Mouse (Mus musculus) kidney, adult 2 months (tissue): ENCODE data around the gene Epsti1. TPM values are rescaled to one million over a fixed set of nuclear protein-coding genes. Genes with fewer than 3 reads are reported as not detected.

Experiments
- DNase-seq: peaks from one replicate; pipeline ENCODE4 v3.0.0; 2021
- H3K27ac ChIP-seq: fragments of 200-500 bp; 2 replicates; pipeline ENCODE4 v1.5.1; 2012; ENCODE audit warnings: low read depth, low read length, control low read depth, inconsistent platforms; ENCODE audit not compliant: insufficient read depth
- H3K27me3 ChIP-seq: fragments of 200-500 bp; replicated peaks from 2 replicates; pipeline ENCODE4 v1.6.1; 2012; ENCODE audit warnings: mild to moderate bottlenecking, moderate library complexity, low read length, inconsistent platforms; ENCODE audit not compliant: control insufficient read depth, insufficient read depth
- H3K36me3 ChIP-seq: fragments of 200-500 bp; 2 replicates; pipeline ENCODE4 v1.6.1; 2012; ENCODE audit warnings: mild to moderate bottlenecking, moderate library complexity, low read length, inconsistent platforms; ENCODE audit not compliant: control insufficient read depth, insufficient read depth
- H3K4me1 ChIP-seq: fragments of 200-500 bp; 2 replicates; pipeline ENCODE4 v1.6.1; 2011; ENCODE audit warnings: low read length; ENCODE audit not compliant: control insufficient read depth, insufficient read depth
- H3K4me3 ChIP-seq: fragments of 200-500 bp; 2 replicates; pipeline ENCODE4 v1.5.1; 2011; ENCODE audit warnings: mild to moderate bottlenecking, low read depth, low read length, control low read depth; ENCODE audit not compliant: insufficient read depth
- CTCF ChIP-seq: fragments of 200-500 bp; conservative IDR thresholded peaks from 2 replicates; pipeline ENCODE4 v1.5.1; 2011; ENCODE audit warnings: low read depth, mild to moderate bottlenecking, control low read depth, low read length, moderate library complexity, mixed read lengths; ENCODE audit not compliant: insufficient read depth, insufficient read length
- POLR2A ChIP-seq: fragments of 200-500 bp; IDR thresholded peaks from one replicate; pipeline ENCODE4 v1.6.1; 2011; ENCODE audit warnings: low read depth, low read length, control low read depth
- WGBS: fragments of 180-500 bp; shearing (Covaris S2); methylation state at CpG from one replicate; pipeline ENCODE4 v1.1.7; 2018; 5-methylcytosine and 5-hydroxymethylcytosine counted together
- polyA plus RNA-seq: library from polyadenylated mRNA; depleted of rRNA; stranded (reverse); fragments of >200 nt; gene quantifications from 2 replicates; pipeline ENCODE4 v1.2.3, GENCODE M21; 2012

Gene Epsti1
- polyA plus RNA-seq, 1 experiment: 4.7 TPM

- Histone ChIP-seq H3K27me3 (no peaks in the 10 kb centered on the region), H3K36me3 (no peaks in the 10 kb centered on the region), H3K27ac (no peak overlapping the region), H3K4me1 (peaks cover 3% of the 10 kb centered on the region; the same call in 1 of the 2 replicates), H3K4me3 (no peak overlapping the region)
- DNase-seq: peak; percentile 2
- 62% methylated on average over 6 of the region's 6 CpGs for WGBS
- TF ChIP-seq POLR2A: no peak
Observed at GRCm38 (mm10) chr14:77974221-77974620, 70.2 kb downstream of the Epsti1 start.

GRCm38 (mm10) chr14:77975702-77976101 lies 71.7 kb downstream of the Epsti1 start:
- TF ChIP-seq CTCF (no peak), POLR2A (no peak)
- Histone ChIP-seq H3K4me1 (peaks cover 3% of the 10 kb centered on the region; the same call in 1 of the 2 replicates), H3K4me3 (no peak overlapping the region), H3K36me3 (no peaks in the 10 kb centered on the region), H3K27ac (no peak overlapping the region), H3K27me3 (no peaks in the 10 kb centered on the region)
- 54% methylated on average over 8 of the region's 8 CpGs for WGBS
- DNase-seq: peak; percentile 31

- TF ChIP-seq POLR2A (no peak), CTCF (no peak)
- 73% methylated on average over 5 of the region's 5 CpGs for WGBS
- no peaks in the 10 kb centered on the region for H3K36me3 ChIP-seq
- DNase-seq: no peak
- H3K27me3 ChIP-seq: no peaks in the 10 kb centered on the region
- no peak overlapping the region for H3K4me3 ChIP-seq
- no peaks in the 10 kb centered on the region for H3K4me1 ChIP-seq
- H3K27ac ChIP-seq: no peak overlapping the region
Observed at GRCm38 (mm10) chr14:77981516-77981915, 77.5 kb downstream of the Epsti1 start.

- Histone ChIP-seq H3K27ac (no peak overlapping the region), H3K4me3 (no peak overlapping the region), H3K27me3 (no peaks in the 10 kb centered on the region), H3K36me3 (no peaks in the 10 kb centered on the region), H3K4me1 (no peaks in the 10 kb centered on the region)
- TF ChIP-seq CTCF (no peak), POLR2A (no peak)
- DNase-seq: no peak
Observed at GRCm38 (mm10) chr14:77997731-77998130, 93.7 kb downstream of the Epsti1 start.

GRCm38 (mm10) chr14:78004486-78004885 lies 100.4 kb downstream of the Epsti1 start:
- no peak for DNase-seq
- no peak for TF ChIP-seq POLR2A
- TF ChIP-seq CTCF: no peak
- WGBS: 85% methylated on average over 4 of the region's 4 CpGs
- H3K27me3 ChIP-seq: no peaks in the 10 kb centered on the region
- H3K4me3 ChIP-seq: no peak overlapping the region
- H3K36me3 ChIP-seq: no peaks in the 10 kb centered on the region
- no peak overlapping the region for H3K27ac ChIP-seq
- H3K4me1 ChIP-seq: no peaks in the 10 kb centered on the region

GRCm38 (mm10) chr14:78008019-78008418 lies 104.0 kb downstream of the Epsti1 start:
- 50% methylated on average over 6 of the region's 6 CpGs for WGBS
- Histone ChIP-seq H3K27ac (no peak overlapping the region), H3K36me3 (no peaks in the 10 kb centered on the region), H3K27me3 (no peaks in the 10 kb centered on the region), H3K4me3 (no peak overlapping the region), H3K4me1 (no peaks in the 10 kb centered on the region)
- TF ChIP-seq POLR2A (no peak), CTCF (no peak)
- no peak for DNase-seq

GRCm38 (mm10) chr14:78011808-78012207 lies 107.8 kb downstream of the Epsti1 start:
- no peaks in the 10 kb centered on the region for H3K36me3 ChIP-seq
- H3K4me1 ChIP-seq: no peaks in the 10 kb centered on the region
- 55% methylated on average over 10 of the region's 10 CpGs for WGBS
- TF ChIP-seq POLR2A (no peak), CTCF (no peak)
- H3K27ac ChIP-seq: no peak overlapping the region
- no peaks in the 10 kb centered on the region for H3K27me3 ChIP-seq
- DNase-seq: no peak
- no peak overlapping the region for H3K4me3 ChIP-seq
